Mouse (Mus musculus): ENCODE data around the gene Pcnx2.
A peak's percentile ranks its signal among the peaks of the same experiment; 100 is the strongest.

Pcnx2 gene

DNA sequence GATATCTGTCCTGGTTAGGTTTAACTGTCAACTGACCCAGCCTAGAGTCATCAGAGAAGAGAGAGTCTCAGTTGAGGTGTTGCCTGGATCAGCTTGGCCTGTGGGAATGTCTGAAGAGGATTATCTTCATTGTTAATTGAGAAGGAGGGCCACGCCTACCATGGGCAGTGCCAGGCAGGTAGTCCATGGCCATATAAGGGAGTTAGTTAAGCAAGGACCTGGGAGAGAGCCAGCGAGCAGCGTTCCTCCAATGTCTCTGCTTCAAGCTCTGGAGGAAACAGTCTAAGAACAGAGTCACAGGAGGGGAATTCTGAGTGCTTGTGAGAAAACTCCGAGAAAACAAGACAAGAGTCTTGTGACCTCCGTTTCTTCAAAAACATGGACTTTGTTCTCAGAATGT, 81.4 kb downstream of the Pcnx2 start:
- no peak for DNase-seq

- no peak for DNase-seq
Measured at GRCm38 (mm10) chr8:125808826-125809225, 89.3 kb downstream of the Pcnx2 start.

DNA sequence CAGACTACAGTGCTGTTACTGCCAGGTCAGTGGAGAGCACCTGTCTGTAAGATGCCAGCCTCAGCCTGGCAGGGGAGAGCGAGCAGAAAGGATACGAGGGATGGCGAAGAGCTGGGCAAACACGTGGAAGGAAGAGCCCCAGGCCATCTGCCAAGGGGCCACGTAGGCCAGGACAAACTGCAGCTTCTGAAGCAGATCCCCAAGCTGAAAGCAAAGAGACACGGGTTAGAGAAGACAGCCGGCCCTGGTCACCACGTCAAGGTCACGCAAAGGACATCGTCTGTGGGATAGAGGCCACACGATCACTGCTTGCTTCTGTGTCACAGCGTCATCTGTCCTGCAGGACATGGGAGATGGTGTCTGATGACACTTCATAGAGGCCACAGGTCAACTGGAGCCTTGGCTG, 90.2 kb downstream of the Pcnx2 start:
- no peak for DNase-seq

- no peak for DNase-seq
Measured at GRCm38 (mm10) chr8:125806459-125806858, 91.7 kb downstream of the Pcnx2 start.

GRCm38 (mm10) chr8:125796970-125797369, 101.1 kb downstream of the Pcnx2 start:
- DNase-seq: no peak

DNA sequence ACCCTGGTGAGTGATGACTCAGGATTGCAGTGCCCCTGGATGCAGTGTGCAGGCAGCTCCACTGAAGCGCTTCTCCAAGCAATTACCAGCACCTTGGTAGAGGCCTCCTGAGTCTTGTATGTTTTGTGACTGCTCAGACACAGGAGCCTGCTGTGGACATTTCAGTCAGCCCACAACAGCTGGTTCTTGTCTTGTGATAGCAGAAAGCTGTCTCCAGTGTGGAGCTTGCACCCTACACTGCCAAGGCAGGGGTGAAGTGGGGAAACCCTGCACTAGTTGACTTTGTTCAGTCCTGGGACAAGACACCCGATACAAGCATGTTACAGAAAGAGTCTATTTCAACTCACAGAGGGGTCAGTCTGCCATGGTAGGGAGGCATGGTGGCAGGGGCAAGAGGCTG, 102.8 kb downstream of the Pcnx2 start:
- DNase-seq: no peak

DNA sequence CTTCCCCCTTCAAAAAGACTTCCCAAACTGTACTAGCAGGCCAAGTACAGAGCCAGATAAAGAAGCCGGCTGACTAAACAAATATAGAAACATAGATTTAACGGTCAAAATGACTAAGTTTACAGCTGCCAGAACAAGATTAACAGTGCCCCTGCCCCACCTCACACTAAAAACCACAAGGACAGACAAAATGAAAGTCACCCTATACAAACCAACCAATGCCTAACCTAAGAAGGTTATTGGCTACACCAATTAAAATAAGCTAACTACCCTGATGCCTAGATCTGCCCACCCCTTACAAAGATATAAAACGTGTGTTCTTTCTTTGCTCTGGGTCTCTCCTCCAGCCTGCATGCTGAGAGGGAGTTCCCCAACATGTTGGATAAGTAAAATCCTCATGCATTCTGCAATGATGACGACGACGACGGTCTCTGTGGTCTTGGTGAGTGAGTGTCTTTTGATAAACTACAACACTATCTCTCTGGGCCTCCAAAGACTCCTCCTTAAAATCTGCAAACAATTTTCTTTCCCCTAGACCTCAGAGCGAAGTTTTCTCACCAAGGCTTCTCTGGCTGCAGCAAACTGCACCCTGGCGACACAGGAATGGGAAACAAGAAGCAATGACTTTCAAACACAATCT, 105.2 kb downstream of the Pcnx2 start:
- DNase-seq: no peak

DNA sequence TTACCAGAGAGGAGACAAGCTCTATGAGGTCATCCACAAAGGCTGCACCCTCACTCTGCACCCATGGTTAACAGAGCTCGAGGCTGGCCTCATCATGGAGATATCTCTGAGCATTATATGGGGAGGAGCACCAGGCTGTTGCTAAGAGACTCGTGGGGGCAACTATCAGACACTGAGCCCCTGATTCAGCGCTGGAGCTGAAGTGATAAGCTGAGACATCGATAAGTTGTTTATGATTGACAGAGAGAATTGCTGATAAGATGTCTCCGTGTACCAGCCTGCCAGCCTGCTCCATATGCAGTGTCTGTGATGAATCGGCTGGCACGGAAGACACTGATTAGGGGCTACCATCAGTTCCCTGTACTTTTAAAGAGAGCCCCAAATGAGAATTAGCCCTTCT, 111.2 kb downstream of the Pcnx2 start:
- no peak for DNase-seq

DNA sequence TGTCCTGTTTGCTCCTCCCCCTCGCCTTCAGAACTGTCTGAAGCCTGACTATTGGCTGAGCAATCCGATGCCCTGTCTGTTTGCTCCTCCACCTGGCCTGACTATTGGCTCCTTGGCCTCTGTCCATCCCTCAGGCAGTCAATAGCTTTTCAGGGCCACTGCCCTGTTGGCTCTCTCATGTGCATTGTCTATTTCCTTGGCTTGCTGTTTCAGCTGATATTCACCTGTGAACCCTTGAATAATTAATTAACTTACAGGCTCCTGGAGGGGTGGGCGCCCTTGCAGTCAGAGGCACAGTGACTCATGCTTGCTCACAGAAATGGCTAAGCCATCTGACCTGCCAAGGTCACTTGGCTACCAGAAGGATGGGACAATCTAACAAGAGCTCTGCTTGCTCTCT, 116.0 kb downstream of the Pcnx2 start:
- no peak for DNase-seq

DNA sequence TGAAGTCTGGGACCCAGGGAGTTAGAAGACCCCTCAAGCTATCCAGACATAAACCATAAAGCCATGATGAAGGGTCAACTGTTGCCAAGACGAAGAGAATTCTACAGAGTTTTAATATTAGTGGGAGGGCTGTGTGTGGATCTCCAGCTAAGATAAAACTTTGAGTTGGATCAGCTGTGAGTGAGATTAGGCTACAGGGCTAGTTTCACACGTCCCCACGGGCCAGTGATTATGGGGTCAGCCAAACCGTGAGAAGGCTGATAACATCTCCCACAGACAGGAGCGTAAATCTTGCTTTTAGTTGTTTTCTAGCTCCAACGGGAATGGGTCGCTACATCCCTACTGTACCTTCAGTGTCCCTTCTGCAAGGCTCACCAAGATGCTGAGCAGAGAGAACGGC, 118.5 kb downstream of the Pcnx2 start:
- DNase-seq: no peak

GRCm38 (mm10) chr8:125778919-125779318, 119.2 kb downstream of the Pcnx2 start:
- DNase-seq: no peak

DNA sequence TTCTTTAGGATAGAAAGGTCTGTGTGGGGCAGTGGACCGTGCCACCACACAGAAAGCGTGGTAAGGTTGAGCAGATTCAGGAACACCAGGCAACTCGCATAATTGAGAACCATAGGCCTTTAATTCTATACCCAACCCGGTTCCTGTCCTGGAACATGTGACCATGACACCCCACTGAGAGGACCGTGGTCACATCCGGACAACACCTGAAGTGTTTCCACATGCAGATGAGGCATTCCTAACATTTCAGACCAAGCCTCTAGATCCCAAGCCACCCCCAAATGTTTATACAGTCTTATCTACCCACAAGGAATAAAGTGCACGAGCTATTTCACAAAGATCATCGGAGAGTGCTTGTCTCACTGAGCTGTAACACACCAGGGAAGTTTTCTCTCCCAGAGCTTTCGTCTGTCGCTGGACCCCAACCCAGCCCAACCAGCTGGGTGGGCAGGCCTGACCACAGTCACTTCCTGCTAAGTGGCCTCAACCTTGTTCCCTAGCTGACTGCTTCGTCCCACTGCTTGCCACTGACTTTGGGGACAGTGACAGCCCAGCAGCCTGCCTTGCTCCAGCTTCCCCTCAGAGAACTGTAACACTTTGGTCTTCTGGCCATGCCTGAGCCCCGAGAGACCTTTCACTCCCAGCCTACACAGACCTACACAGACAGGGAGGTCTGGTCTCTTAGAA, 120.5 kb downstream of the Pcnx2 start:
- no peak for DNase-seq

- DNase-seq: no peak
Measured at GRCm38 (mm10) chr8:125776800-125777199, 121.3 kb downstream of the Pcnx2 start.

DNA sequence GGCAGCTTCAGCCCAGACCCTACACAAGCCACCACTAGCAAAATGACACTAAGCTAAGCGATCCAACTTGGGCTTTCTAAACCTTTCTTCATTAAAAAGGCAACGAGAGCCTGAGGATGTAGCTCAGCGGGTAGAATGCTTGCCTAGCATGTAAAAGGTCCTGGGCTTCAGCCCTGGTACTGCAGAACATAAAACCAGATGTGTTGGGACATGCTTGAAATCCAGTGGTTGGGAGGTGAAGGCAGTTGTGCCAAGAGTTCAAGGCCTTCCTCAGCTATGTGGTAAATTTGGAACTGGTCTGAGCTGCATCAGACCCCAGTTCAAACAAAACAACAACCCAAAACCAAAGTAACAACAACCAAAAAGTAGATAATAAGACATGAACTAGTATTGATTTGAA, 121.8 kb downstream of the Pcnx2 start:
- DNase-seq: no peak

GRCm38 (mm10) chr8:125775031-125775430, 123.1 kb downstream of the Pcnx2 start:
- no peak for DNase-seq

DNA sequence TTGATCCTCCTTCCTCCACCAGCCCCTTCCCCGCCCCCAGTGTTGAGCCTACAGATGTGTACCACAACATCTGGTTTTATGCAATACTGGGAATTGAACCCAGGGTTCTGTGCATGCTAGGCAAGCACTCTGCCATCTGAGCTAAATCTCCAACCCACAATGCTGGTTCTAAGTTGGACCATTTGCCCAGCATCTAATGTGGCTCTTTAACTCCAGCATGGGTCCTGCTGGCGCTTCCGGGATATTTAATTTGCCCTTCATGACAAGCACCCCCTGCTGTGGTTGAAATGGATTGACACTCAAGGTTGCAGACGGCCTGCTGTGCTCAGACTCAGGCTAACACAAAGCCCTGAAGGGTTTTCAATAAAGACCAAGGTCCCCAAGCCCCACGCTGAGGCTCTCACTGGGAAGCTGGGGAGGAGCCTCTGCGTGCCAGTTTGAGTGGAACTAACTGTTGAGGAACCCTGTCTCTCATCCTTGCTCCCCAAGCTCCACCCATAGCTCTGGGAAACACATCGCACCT, 124.8 kb downstream of the Pcnx2 start:
- DNase-seq: no peak

- no peak for DNase-seq
Measured at GRCm38 (mm10) chr8:125772300-125772699, 125.8 kb downstream of the Pcnx2 start.

- no peak for DNase-seq
Measured at GRCm38 (mm10) chr8:125768079-125768478, 130.0 kb downstream of the Pcnx2 start.

DNA sequence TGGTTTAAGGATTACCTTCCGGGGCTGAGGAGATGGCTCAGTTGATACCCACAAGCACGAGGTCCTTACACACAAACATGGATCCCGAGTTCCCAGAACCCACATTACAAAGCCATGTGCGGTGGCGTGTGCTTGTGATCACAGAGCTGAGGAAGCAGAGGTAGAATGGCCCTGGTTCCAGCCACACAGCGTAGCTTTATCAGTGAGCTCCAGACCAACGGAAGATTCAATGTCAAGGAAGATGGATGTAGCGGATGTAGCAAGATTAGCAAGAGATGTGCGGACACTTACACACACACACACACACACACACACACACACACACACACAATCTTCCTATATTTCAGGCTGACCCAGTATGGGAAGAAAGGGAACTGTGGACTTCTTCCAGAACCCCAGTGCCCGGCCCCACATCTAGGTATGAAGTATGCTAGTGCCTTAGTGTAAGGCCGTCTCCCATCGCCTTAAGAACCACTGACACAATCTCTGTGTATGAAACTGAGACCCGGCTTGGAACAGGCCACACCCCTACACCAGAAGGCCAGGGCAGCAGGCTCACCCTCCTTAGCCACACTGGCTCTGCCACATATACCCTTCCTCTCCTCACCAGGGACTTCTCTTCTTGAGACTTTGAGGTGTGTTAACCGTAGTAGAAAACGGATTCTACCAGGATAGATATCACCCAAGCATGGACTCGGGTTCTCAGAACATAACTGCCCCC, 134.9 kb downstream of the Pcnx2 start:
- DNase-seq: no peak

DNA sequence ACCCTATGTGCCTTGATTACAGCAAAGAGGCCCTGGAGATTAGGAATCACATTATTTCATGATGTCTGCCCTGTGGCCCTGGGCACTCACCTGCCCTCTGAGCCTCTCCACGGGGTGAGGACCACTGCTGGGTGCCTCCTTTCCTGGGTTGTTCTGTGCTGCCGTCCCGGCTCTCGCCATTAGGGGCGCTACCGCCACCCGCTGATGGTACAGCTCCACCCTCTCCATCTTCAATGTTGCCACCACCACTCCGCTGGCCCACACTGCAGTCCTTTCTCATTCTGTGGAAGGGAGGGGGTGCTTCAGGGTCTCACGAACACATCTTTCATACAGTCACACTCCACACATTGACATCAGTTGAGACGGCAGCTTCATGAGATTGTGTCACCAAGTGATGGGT, 139.1 kb downstream of the Pcnx2 start:
- DNase-seq: peak; percentile 41

- no peak for DNase-seq
Measured at GRCm38 (mm10) chr8:125757106-125757496, 141.0 kb downstream of the Pcnx2 start.

DNA sequence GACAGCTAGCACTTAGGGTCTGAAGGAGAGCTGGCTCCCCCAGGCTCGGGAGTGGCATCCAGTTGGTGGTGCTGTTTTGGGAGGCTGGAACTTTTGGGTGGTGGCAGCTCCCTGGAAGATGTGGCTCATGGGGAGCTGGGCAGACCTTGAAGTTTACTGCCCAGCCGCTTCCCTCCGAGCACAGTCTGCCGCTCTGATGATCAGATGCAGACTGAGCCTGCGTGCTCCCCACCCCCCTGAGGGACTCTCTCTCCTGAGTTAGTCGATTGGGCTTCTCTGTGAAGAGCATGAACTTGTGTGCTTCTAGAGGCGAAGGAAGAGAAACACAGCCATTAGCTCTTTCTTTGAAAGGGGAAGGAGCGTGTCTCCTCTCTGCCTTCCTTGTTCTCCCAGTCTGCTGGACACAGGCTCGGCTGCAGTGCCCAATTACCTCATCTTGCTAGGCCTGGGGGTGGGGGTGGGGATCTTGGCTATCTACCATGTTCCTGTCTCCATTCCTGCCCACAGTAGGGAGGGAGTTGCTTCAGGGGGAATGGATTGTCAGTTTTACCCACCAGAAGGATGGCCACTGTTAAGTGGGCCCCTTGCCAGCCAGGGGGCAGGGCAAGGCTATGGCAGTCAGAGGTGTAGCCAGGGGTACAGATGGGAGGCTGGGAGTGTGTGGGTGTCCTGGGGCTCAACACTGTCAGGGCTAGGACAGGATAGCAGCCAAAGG, 141.6 kb downstream of the Pcnx2 start:
- DNase-seq: peak; percentile 19

- DNase-seq: no peak
Measured at GRCm38 (mm10) chr8:125755896-125756295, 142.2 kb downstream of the Pcnx2 start.

Measured in right cerebral cortex, postnatal 4 days (tissue).